Mouse (Mus musculus): ENCODE measurements around the gene Mcoln2.
"Not testable (repeated sequence)": the region's sequence is repeated elsewhere in the genome, so short reads cannot be mapped to it uniquely, and the experiment has no call there.

The Mcoln2 gene

GRCm38 (mm10) chr3:146189933-146190332, 40.3 kb downstream of the Mcoln2 start:
- DNase-seq (ENCODE audit: low spot score in 2 of 2), result no peak

DNA sequence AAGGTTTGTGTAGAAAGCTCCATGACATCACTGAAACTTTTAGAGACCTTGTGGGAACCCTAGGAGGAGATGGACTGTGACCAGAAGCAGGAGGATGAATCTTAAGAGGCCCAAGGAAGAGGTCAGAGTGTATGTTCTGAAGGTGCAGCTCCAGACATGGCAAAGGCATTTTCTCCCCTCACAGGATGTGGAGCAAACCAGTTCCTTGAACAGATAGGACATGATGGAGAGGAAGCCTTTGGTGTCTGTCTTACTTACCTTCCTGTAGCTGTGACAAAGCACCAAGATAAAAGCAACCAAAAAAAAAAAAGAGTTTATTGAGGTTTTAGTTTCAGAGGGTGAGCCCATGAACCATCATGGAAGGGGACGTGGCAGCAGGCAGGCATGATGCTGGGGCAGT, 42.9 kb downstream of the Mcoln2 start:
- no peak for DNase-seq (ENCODE audit: low spot score in 2 of 2)

DNA sequence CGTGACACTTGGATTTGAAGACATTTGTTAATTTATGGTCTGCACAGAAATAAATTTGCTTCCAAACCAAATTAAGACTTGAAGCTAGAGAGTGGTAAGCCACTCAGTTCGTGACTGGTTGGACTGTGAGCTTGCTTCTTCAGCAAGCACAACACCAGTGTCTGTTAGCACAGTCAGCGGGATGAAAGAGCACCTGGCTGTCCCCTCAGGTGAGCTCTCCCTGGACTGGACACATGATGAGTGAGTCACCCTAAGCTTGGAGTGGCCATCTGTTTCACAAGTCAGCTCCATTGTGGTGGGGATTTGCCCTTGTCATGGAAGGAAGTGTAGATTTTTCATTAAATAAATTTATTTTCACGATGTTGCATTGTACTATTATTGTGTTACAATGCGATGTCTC, 45.5 kb downstream of the Mcoln2 start:
- DNase-seq (ENCODE audit: low spot score in 2 of 2), result no peak

DNA sequence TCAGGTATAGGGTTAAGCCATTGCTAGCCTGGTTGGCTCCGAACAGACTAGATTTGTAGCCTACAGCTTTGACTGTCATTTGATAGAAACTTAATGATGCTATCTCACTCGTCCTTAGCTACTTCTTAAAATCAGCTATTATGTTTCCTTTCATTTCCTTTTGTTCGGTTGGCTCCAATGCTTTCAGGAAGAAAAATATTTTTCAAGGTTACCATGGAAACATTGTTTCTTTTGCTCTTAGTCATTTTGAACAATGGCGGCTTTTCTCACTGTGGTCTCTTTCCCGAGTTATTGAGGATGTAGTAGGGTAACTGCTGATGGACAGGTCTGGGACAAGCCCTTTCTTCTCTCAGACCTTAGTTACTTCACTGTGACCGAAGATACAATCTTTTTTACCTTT, 46.7 kb downstream of the Mcoln2 start:
- DNase-seq (ENCODE audit: low spot score in 2 of 2), result no peak

GRCm38 (mm10) chr3:146196780-146197743, 47.4 kb downstream of the Mcoln2 start:
- DNase-seq (ENCODE audit: low spot score in 2 of 2), result no peak

GRCm38 (mm10) chr3:146197785-146198184, 48.2 kb downstream of the Mcoln2 start:
- no peak for DNase-seq (ENCODE audit: low spot score in 2 of 2)

- no peak for DNase-seq (ENCODE audit: low spot score in 2 of 2)
These were observed 49.3 kb downstream of the Mcoln2 start for GRCm38 (mm10) chr3:146198803-146199481.

DNA sequence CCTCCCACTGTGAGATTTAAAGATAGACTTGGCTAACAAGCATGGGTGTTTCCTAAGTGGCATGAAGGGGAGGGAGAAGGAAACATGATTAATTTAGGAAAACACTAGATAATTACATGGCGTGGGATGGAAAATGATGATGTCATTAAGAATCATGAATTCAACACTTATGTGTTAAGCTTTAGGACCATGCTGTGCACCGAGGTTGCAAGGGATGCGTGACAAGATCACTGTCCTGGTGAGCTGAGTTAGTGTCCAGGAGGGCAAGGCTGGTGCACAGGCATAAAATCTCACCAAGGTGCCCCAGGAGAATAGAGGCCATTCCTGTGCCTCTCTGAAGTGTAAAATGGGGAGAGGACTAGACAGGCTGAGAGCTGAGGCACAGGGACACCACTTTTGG, 49.9 kb downstream of the Mcoln2 start:
- no peak for DNase-seq (ENCODE audit: low spot score in 2 of 2)

GRCm38 (mm10) chr3:146204375-146204774, 54.7 kb downstream of the Mcoln2 start:
- no peak for DNase-seq (ENCODE audit: low spot score in 2 of 2)

GRCm38 (mm10) chr3:146205305-146205704, 55.7 kb downstream of the Mcoln2 start:
- no peak for DNase-seq (ENCODE audit: low spot score in 2 of 2)

DNA sequence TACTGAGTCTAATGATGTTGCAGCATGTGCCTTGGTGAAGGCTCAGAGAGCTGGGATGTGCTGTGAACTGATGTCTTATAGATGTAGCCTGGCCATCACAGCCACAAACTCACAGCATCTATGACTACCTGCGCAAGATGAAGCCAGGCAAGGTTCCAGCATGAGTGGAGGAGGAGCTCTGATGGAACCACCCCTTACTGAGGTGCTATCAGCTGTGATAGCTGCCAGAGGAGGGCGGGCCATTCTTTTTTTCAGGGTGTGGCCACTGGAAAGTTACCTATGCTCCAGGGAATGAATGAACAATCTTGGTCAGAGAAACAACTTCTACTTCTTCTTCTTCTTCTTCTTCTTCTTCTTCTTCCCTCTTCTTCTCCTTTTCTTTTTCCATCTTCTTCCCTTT, 57.0 kb downstream of the Mcoln2 start:
- DNase-seq (ENCODE audit: low spot score in 2 of 2), result no peak

GRCm38 (mm10) chr3:146207440-146207839, 57.8 kb downstream of the Mcoln2 start:
- no peak for DNase-seq (ENCODE audit: low spot score in 2 of 2)

DNA sequence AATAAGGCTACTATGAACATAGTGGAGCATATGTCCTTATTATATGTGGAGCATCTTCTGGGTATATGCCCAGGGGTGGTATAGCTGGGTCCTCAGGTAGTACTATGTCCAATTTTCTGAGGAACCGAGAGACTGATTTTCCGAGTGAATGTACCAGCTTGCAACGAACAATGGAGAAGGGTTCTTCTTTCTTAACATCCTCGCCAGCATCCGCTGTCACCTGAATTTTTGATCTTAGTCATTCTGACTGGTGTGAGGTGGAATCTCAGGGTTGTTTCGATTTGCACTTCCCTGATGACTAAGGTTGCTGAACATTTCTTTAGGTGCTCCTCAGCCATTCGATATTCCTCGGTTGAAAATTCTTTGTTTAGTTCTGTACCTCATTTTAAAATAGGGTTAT, 60.1 kb downstream of the Mcoln2 start:
- not testable (repeated sequence) for DNase-seq (ENCODE audit: low spot score in 2 of 2)

DNA sequence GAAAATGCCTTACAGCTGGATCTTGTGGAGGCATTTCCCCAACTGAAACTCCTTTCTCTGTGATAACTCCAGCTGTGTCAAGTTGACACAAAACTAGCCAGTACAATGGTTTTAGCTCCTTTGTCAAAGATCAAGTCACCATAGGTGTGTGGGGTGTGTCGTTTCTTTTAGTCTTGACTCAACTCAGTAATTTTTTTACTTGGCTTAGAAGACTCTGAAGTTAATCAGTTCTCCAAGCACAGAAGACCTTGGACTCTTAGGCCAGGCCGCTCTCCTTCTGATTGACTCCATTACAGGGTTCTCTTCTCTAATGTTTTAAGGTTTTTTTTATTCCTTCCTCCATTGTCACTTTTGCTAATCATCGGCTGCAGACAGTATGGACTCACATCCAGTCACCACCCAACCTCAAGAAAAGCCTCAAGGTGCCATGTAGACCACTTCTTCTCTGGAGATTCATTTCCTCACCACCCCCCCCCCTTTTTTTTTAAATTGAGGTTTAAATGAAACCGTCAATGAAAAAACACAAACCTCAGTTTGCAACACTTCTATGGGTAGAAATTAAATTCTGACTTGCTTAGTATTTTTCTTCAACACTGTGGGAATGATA, 61.6 kb downstream of the Mcoln2 start:
- no peak for DNase-seq (ENCODE audit: low spot score in 2 of 2)

DNA sequence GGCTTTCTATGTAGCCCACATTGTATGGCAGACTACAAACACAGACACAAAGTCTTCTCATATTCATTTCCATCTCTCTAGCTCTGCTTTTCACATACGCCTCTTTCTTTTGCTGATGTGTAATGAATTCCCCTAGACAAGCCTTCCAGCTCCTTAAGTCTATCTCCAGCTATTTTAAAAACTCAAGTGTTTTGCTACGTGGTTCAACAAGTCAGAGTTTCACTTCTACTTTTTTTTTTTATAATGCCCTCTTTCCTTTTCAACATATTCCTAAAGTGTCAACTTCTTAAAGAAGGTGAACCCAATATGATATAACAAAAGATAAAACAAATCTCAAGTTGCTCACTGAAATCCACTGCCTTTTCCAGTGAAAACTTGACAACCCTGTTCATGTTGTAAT, 62.3 kb downstream of the Mcoln2 start:
- DNase-seq (ENCODE audit: low spot score in 2 of 2), result no peak

GRCm38 (mm10) chr3:146213336-146213735, 63.7 kb downstream of the Mcoln2 start:
- no peak for DNase-seq (ENCODE audit: low spot score in 2 of 2)

- no peak for DNase-seq (ENCODE audit: low spot score in 2 of 2)
These were observed 66.9 kb downstream of the Mcoln2 start for GRCm38 (mm10) chr3:146216561-146216960.

- DNase-seq (ENCODE audit: low spot score in 2 of 2), result peak; percentile 42 to 64
These were observed 71.3 kb downstream of the Mcoln2 start, which contains the start of gene Lpar3 for GRCm38 (mm10) chr3:146220776-146221486. Lpar3 (plus strand) TSS chr3:146220963.

- no peak for DNase-seq (ENCODE audit: low spot score in 2 of 2)
These were observed 74.6 kb downstream of the Mcoln2 start for GRCm38 (mm10) chr3:146224271-146224670.

DNA sequence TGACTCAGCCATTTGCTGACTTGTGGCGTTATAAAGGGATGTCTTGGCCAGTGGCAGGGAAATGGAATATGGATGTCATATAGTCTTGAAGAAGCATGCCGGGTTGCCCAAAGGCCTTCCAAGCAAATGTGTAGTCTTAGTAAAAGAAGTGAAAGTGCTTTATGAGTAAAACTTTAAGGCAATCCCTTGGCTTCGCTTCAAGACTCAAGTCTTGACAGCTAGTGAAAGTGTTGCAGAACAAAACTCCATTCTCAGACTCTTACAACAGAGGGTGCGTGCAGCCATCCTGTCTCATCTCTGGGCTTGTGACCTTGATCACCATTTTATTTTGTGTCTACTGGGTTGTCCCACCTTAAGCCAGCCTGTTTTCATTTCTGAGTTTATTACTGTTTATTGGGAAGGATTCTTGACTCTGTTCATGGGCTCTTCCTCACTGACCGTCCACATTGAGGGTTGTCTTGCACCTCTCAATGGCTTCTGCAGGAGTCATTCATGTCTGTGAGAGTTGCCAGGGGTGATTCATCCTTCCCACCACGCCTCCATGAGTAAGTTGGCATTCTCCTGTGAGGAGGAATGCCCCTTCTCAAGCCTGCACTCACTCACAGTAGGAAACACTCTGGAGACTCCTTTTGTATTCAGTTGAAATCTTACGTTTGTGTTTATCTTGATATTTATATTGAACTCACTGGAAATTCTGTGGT, 75.6 kb downstream of the Mcoln2 start:
- no peak for DNase-seq (ENCODE audit: low spot score in 2 of 2)

DNA sequence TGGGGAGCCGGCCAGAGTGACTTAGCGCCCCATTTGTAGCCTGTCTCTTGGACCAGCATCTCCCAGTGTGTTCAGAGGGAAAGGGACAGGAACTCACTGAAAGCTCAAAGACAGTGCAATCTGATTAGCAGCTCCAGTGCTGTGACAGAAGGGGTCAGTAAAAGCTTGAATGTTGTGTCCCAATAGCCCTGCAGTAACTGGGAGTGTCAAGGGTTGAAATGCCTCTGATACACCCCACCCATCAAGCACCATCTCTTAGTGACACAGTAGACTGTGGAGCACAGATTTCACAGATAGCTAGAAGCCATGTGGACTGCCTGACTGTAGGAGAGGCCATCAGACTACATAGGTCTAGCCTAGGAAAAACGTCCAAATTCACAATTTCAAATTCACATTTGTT, 77.8 kb downstream of the Mcoln2 start:
- no peak for DNase-seq (ENCODE audit: low spot score in 2 of 2)
